Mouse (Mus musculus) forebrain, embryonic 14.5 days (tissue): ENCODE results near the gene Lmntd2. TPM values are rescaled to one million over a fixed set of nuclear protein-coding genes. Genes with fewer than 3 reads are reported as not detected.

ENCODE experiments used
- ATAC-seq: fragments of 200-750 bp; cut with Nextera tagmentation; 2 replicates; pipeline ENCODE4 v1.8.0; 2017; ENCODE audit warnings: mild to moderate bottlenecking, moderate library complexity
- DNase-seq: peaks from one replicate; pipeline ENCODE4 v3.0.0-alpha.2; 2015; ENCODE audit warnings: low spot score
- H3K27ac ChIP-seq: fragments of 300-500 bp; sonication (generic); 2 replicates; pipeline ENCODE4 v1.5.1; 2014; ENCODE audit warnings: low read depth, mild to moderate bottlenecking, control low read depth, low read length, moderate library complexity
- H3K27me3 ChIP-seq: fragments of 300-500 bp; sonication (generic); replicated peaks from 2 replicates; pipeline ENCODE4 v1.6.1; 2014; ENCODE audit warnings: low read length, control low read depth, mixed read lengths; ENCODE audit not compliant: control insufficient read depth, insufficient read depth
- H3K36me3 ChIP-seq: fragments of 300-500 bp; sonication (generic); 2 replicates; pipeline ENCODE4 v1.6.1; 2014; ENCODE audit warnings: low read length, control low read depth; ENCODE audit not compliant: control insufficient read depth, insufficient read depth
- H3K4me1 ChIP-seq: fragments of 300-500 bp; sonication (generic); 2 replicates; pipeline ENCODE4 v1.6.1; 2014; ENCODE audit warnings: antibody characterized with exemption, low read length, control low read depth; ENCODE audit not compliant: control insufficient read depth, insufficient read depth
- H3K4me2 ChIP-seq: fragments of 300-500 bp; sonication (generic); 2 replicates; pipeline ENCODE4 v1.6.1; 2014; ENCODE audit warnings: mild to moderate bottlenecking, control low read depth, low read length
- H3K4me3 ChIP-seq: fragments of 300-500 bp; sonication (generic); 2 replicates; pipeline ENCODE4 v1.5.1; 2014; ENCODE audit warnings: low read depth, low read length, control low read depth
- H3K9ac ChIP-seq: fragments of 300-500 bp; sonication (generic); 2 replicates; pipeline ENCODE4 v1.6.1; 2014; ENCODE audit warnings: mild to moderate bottlenecking, low read length, control low read depth, moderate library complexity
- H3K9me3 ChIP-seq: fragments of 300-500 bp; sonication (generic); replicated peaks from 2 replicates; pipeline ENCODE4 v1.6.1; 2016; ENCODE audit warnings: low read length, control low read depth, mixed read lengths; ENCODE audit not compliant: control insufficient read depth
- WGBS: fragments of 180-500 bp; shearing (Covaris S2); extraction: QIAGEN DNeasy Blood & Tissue Kit; methylation state at CpG from one replicate; pipeline ENCODE4 v1.1.7; 2014; 5-methylcytosine and 5-hydroxymethylcytosine counted together
- polyA plus RNA-seq: library from polyadenylated mRNA; unstranded; fragments of >200 nt; fragmentation: Nextera tagmentation; extraction: Ambion mirVana; gene quantifications from 2 replicates; pipeline ENCODE4 v1.2.1, GENCODE M21; 2014

Lmntd2 gene
- polyA plus RNA-seq, 1 experiment from 2014 or later = 0.95 TPM

DNA sequence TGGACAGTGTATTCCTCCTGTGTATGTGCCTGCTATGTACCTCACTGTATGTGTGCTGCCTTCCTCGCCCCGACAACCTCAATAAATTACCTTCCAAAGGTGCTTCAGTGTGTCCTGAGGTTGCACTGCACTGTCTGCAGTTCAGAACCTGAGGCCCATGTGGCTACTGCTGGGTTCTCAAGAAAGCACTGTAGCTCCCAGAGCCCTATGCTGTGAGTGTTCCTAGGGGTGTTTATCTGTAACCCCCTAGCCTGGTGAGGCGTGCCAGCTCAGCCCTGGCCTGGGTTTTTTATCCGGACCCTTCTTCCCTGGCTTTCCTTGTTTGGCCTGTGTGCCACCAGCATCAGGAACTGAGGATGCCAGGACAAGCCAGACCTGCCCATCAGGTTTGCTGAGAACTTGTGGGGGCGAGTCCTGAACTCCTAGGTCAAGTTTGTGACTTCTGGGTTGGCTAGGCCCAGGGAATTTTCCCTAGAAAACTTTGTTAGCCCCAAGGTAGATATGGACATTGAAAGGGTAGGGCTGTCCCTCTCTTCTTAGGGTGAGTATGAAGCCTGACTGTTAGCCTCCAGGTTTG lies 4.8 kb upstream of the Lmntd2 start:
- no peaks in the 10 kb centered on the region for H3K9me3 ChIP-seq
- no peaks in the 10 kb centered on the region for H3K27me3 ChIP-seq
- peaks cover 18% of the 10 kb centered on the region for H3K4me1 ChIP-seq
- H3K4me3 ChIP-seq = no peak overlapping the region
- peaks cover 7% of the 10 kb centered on the region; the same call in 1 of the 2 replicates for H3K36me3 ChIP-seq
- no peak for DNase-seq
- no peak overlapping the region for H3K9ac ChIP-seq
- H3K4me2 ChIP-seq = no peak overlapping the region
- no peak overlapping the region for H3K27ac ChIP-seq
- ATAC-seq = no peak
- 94% methylated on average over 5 of the region's 5 CpGs for WGBS

DNA sequence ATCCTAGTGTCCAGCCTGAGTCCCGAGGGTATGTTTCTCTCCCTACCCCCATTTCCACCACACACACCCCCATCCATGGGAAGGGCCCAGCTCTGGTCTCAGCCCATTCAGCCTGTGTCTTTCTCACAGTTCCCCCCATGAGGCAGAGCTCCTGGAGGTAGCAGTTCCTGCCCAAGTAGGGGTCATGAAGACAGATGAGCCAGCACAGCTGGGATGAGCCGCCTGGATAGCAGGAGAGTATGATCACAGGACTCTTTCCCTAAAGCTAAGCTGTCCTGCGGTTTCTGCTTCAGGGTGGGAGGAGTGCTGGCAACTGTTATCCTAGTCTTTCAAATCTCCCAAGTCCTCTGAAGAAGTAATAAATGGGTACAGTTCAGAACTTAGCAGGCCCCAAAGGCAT lies 4.3 kb upstream of the Lmntd2 start:
- 83% methylated on average over 3 of the region's 3 CpGs for WGBS

DNA sequence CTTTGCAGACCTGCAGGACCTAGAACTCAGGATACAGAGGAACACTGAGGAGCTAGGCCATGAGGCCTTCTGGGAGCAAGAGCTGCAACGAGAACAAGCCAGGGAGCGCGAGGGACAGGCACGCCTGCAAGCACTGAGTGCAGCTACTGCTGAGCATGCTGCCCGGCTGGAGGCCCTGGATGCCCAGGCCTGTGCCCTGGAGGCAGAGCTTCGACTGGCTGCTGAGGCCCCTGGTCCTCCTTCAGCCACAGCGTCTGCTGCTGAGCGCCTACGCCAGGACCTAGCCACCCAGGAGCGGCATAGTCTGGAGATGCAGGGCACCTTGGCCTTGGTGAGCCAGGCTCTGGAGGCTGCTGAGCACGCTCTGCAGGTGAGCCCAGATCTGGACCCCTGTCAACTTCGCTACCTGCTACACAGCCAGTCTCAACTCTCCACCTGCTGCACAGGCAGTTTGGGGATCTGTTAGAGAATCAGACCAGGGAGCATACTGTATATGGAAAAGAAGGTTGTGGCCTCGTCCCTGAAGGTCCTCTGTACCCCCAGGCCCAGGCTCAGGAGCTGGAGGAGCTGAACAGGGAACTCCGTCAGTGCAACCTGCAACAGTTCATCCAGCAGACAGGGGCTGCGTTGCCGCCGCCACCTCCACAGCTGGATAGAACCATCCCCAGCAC lies 3.6 kb upstream of the Lmntd2 start:
- 89% methylated on average over 17 of the region's 17 CpGs for WGBS
- H3K4me2 ChIP-seq = no peak overlapping the region
- peaks cover 16% of the 10 kb centered on the region for H3K4me1 ChIP-seq
- ATAC-seq (no peak), DNase-seq (no peak)
- peaks cover 7% of the 10 kb centered on the region; the same call in 1 of the 2 replicates for H3K36me3 ChIP-seq
- no peaks in the 10 kb centered on the region for H3K9me3 ChIP-seq
- no peak overlapping the region for H3K4me3 ChIP-seq
- H3K27ac ChIP-seq = no peak overlapping the region
- H3K9ac ChIP-seq = no peak overlapping the region
- H3K27me3 ChIP-seq = no peaks in the 10 kb centered on the region

More for the DNA sequence above, 4.3 kb upstream of the Lmntd2 start:
- Histone ChIP-seq H3K9me3 (no peaks in the 10 kb centered on the region), H3K9ac (no peak overlapping the region), H3K27ac (no peak overlapping the region), H3K4me2 (no peak overlapping the region), H3K4me1 (peaks cover 18% of the 10 kb centered on the region), H3K4me3 (no peak overlapping the region), H3K27me3 (no peaks in the 10 kb centered on the region), H3K36me3 (peaks cover 7% of the 10 kb centered on the region; the same call in 1 of the 2 replicates)
- DNase-seq (no peak), ATAC-seq (no peak)

DNA sequence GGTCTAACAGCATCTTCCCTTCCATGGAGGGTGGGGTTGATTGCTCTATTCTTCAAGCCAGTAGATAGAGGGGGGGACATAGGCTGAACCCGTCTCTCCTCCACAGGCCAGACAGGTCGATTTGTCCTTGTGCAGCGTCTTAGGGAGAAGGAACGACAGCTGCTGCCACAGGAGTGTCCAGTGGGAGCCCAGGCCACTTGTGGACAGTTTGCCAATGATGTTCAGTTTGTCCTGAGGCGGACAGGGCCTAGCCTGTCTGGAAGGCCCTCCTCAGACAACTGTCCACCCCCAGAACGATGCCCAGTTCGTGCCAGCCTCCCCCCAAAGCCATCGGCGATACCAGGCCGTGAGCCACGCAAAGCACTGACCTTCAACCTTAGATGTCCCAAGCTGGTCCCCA lies 3.0 kb upstream of the Lmntd2 start:
- no peaks in the 10 kb centered on the region for H3K27me3 ChIP-seq
- H3K9me3 ChIP-seq = no peaks in the 10 kb centered on the region
- H3K9ac ChIP-seq = 0 out of 2 replicates have a peak overlapping the region, but pooled peaks have one; percentile 73
- no peak for DNase-seq
- no peak overlapping the region for H3K4me3 ChIP-seq
- 89% methylated on average over 11 of the region's 11 CpGs for WGBS
- peaks cover 11% of the 10 kb centered on the region for H3K4me1 ChIP-seq
- no peak overlapping the region for H3K27ac ChIP-seq
- ATAC-seq = no peak
- peak overlapping the region; percentile 94; the same call in 1 of the 2 replicates for H3K4me2 ChIP-seq
- peaks cover 7% of the 10 kb centered on the region; the same call in 1 of the 2 replicates for H3K36me3 ChIP-seq

DNA sequence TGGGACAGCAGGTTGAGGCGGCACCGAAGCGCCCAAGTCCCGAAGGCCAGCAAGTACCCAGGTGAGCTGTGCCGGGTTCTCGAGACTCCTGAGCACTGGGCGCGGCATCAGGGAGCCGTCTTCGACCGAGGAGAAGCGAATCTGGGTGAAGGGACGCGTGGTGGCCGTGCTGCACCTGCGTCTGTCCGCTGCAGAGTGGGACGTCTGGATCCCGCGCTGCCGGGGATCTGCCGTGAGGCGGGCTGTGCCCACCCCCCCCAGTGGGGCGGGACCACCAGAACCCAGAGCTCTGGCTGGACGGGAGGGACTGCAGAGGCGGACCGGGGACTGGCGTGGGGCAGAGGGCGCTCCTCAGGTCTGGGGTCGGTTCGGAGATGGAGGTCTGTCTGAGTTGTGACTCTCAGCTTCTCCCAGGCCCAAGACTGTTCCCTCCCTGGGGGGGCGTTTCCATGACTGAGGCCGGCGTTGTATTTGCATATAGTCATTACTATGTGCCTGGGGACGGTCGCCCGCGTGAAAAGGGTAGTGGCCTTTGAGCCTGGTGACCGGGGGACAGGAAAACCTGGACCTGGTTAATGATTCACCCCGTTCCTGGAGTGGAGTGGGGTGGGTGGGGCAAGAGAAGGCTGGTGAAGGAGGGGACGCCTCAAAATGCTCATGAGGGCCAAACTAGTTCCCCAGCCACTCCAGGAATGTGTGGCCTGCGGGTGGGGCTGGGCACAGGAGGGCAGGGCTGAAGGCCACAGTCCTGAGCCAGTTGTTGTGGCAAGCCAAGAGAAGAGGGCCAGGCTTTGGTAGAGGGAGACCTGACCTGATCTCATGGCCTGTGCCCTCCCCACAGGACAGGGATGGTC lies 2.2 kb upstream of the Lmntd2 start:
- 1% methylated on average over 42 of the region's 42 CpGs for WGBS
- H3K9me3 ChIP-seq = no peaks in the 10 kb centered on the region
- H3K4me1 ChIP-seq = peaks cover 11% of the 10 kb centered on the region
- H3K27me3 ChIP-seq = no peaks in the 10 kb centered on the region
- DNase-seq = no peak
- H3K36me3 ChIP-seq = peaks cover 7% of the 10 kb centered on the region; the same call in 1 of the 2 replicates
- H3K27ac ChIP-seq = peak overlapping the region; percentile 44; the same call in 1 of the 2 replicates
- peak overlapping the region; percentile 73 for H3K9ac ChIP-seq
- peak; percentile 65 for ATAC-seq
- H3K4me3 ChIP-seq = peak overlapping the region; percentile 70
- H3K4me2 ChIP-seq = peak overlapping the region; percentile 94

DNA sequence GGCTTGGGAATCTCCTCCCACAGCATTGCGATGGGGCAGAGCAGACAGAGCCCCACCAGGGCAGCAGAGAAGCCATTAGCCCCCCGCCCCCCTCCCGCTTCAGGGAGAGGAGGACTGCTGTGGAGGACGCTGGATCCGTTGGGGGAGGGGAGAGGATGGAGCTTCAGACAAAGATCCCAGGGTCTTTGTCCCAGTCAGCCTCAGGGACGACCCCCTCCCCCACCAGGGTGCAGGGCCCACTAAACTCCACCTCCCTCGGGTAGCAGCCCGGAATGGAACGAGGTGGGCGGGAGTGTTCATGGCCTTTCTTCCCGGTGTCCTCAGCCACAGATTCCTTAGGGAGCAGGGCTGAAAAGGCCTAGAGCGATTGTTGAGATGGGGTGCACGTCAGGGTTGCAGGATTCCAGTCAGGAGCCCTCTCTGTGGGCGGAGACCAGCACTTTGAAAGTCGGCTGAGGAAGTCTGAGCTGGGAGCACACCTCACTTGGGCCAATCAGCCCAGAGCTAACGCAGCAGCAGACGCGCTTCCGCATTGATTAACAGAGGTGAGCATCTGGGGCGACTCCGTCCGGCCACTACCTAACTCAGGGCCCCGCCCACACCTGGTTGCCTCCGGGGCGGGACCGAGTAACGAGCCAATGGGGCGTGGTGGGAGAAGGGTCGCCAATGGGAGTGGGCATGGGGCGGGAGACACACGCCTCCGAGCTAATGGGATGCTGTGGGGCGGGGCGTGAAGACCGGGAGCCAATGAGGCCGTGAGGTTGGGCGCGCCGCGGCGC lies 1.4 kb upstream of the Lmntd2 start, which contains the start of gene Rassf7:
Gene Rassf7 (plus strand): TSS at position 760 of the 779 bp plus-strand sequence.
- H3K4me2 ChIP-seq = peak within 1 kb of the TSS; percentile 94
- peaks cover 7% of the 10 kb centered on the region; the same call in 1 of the 2 replicates for H3K36me3 ChIP-seq
- peak; percentile 96 for ATAC-seq
- DNase-seq = peak; percentile 96
- WGBS = under 1% methylated on average over 40 of the region's 41 CpGs
- H3K27ac ChIP-seq = peak within 1 kb of the TSS; percentile 84
- H3K9me3 ChIP-seq = no peaks in the 10 kb centered on the region
- H3K4me3 ChIP-seq = peak within 1 kb of the TSS; percentile 70
- peak within 1 kb of the TSS; percentile 73 for H3K9ac ChIP-seq
- H3K27me3 ChIP-seq = no peaks in the 10 kb centered on the region
- H3K4me1 ChIP-seq = peaks cover 11% of the 10 kb centered on the region

DNA sequence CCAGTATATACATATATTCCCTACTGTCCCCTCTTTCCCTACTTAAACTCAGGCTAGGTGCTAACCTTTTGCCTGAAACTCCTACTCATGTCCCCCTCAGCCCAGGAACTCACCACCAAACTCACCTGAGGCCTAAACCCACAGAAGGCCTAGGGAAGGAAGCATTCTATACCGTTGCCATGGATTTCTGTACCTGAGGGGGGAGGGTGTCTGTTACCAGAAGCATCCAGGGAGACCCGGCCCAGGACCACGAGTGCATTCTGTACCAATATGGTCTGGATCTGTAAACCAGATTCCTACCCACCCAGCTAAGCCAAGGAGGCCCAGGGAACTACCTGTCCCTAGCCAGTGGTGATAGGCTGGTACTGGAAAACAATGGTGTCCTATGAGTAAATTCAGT lies 430 bp upstream of the Lmntd2 start:
- DNase-seq (no peak), ATAC-seq (no peak)
- Histone ChIP-seq H3K4me1 (peaks cover 11% of the 10 kb centered on the region), H3K36me3 (peaks cover 7% of the 10 kb centered on the region; the same call in 1 of the 2 replicates), H3K4me2 (no peak overlapping the region), H3K27me3 (no peaks in the 10 kb centered on the region), H3K27ac (no peak overlapping the region), H3K4me3 (no peak overlapping the region), H3K9ac (no peak overlapping the region), H3K9me3 (no peaks in the 10 kb centered on the region)
- WGBS = 72% methylated on average over 3 of the region's 3 CpGs

DNA sequence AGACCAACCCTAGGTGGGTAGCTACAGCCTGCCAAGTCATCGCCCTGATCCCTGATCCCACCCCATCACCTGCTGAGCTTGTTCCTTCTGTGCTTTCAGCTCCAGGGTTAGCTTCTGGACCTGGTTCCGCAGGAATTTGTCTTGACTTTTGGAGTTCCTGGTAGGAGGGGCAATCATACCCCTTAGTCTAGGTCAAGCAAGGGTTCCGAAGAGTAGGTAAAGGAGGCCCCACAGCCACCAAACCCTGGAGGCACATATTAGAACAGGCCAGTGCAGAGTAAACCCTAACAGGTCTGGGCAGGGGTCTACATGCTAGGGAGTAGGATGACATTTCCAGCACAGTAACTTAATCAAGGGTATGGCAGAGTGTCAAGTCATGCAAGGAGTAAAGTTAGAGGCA lies 747 bp downstream of the Lmntd2 start:
- WGBS = 86% methylated on average over 3 of the region's 3 CpGs
- no peak overlapping the region for H3K4me3 ChIP-seq
- no peak for ATAC-seq

More for the DNA sequence above, 747 bp downstream of the Lmntd2 start:
- Histone ChIP-seq H3K4me1 (peaks cover 11% of the 10 kb centered on the region), H3K27ac (no peak overlapping the region), H3K9me3 (no peaks in the 10 kb centered on the region), H3K27me3 (no peaks in the 10 kb centered on the region), H3K36me3 (no peaks in the 10 kb centered on the region; the same call in 1 of the 2 replicates), H3K4me2 (no peak overlapping the region), H3K9ac (no peak overlapping the region)
- DNase-seq = no peak
